Mouse (Mus musculus): ENCODE results near the gene Hoxb2. TPM values are rescaled to one million over a fixed set of nuclear protein-coding genes. Genes with fewer than 3 reads are reported as not detected.

Gene Hoxb2
- total RNA-seq, 4 experiments from 2014 or later: 0.22 to 0.24 TPM; not detected in 2

GRCm38 (mm10) chr11:96350791-96351190 is 466 bp downstream of the Hoxb2 start:
- DNase-seq (ENCODE audit: low spot score in 2 of 2): no peak

- DNase-seq (ENCODE audit: low spot score in 2 of 2): no peak
These were observed 987 bp downstream of the Hoxb2 start for GRCm38 (mm10) chr11:96351312-96351711.

GRCm38 (mm10) chr11:96351831-96352230 is 1.5 kb downstream of the Hoxb2 start:
- DNase-seq (ENCODE audit: low spot score in 2 of 2): no peak

GRCm38 (mm10) chr11:96352691-96353521 is 2.6 kb downstream of the Hoxb2 start:
- DNase-seq (ENCODE audit: low spot score in 2 of 2): no peak

GRCm38 (mm10) chr11:96353522-96353841 is 3.2 kb downstream of the Hoxb2 start:
- no peak for DNase-seq (ENCODE audit: low spot score in 2 of 2)

GRCm38 (mm10) chr11:96353939-96354338 is 3.6 kb downstream of the Hoxb2 start:
- DNase-seq (ENCODE audit: low spot score in 2 of 2): no peak

GRCm38 (mm10) chr11:96354376-96354775 is 4.1 kb downstream of the Hoxb2 start:
- no peak for DNase-seq (ENCODE audit: low spot score in 2 of 2)

GRCm38 (mm10) chr11:96354801-96355311 is 4.5 kb downstream of the Hoxb2 start:
- DNase-seq (ENCODE audit: low spot score in 2 of 2): no peak

GRCm38 (mm10) chr11:96363807-96364206 is 13.5 kb downstream of the Hoxb2 start:
- no peak for DNase-seq (ENCODE audit: low spot score in 2 of 2)

GRCm38 (mm10) chr11:96365441-96366091 is 15.2 kb downstream of the Hoxb2 start, which contains the start of gene Hoxb1:
Gene Hoxb1, plus strand, starts transcription at chr11:96365752.
- DNase-seq (ENCODE audit: low spot score in 2 of 2): no peak

GRCm38 (mm10) chr11:96366092-96367041 is 16.0 kb downstream of the Hoxb2 start:
- DNase-seq (ENCODE audit: low spot score in 2 of 2): no peak

- DNase-seq (ENCODE audit: low spot score in 2 of 2): no peak
These were observed 16.8 kb downstream of the Hoxb2 start for GRCm38 (mm10) chr11:96367141-96367540.

- DNase-seq (ENCODE audit: low spot score in 2 of 2): no peak
These were observed 18.4 kb downstream of the Hoxb2 start for GRCm38 (mm10) chr11:96368686-96369085.

- DNase-seq (ENCODE audit: low spot score in 2 of 2): no peak
These were observed 18.8 kb downstream of the Hoxb2 start for GRCm38 (mm10) chr11:96369140-96369539.

- DNase-seq (ENCODE audit: low spot score in 2 of 2): no peak
These were observed 21.4 kb downstream of the Hoxb2 start for GRCm38 (mm10) chr11:96371726-96372125.

- DNase-seq (ENCODE audit: low spot score in 2 of 2): no peak
These were observed 22.2 kb downstream of the Hoxb2 start for GRCm38 (mm10) chr11:96372519-96372918.

GRCm38 (mm10) chr11:96374810-96375209 is 24.5 kb downstream of the Hoxb2 start:
- no peak for DNase-seq (ENCODE audit: low spot score in 2 of 2)

GRCm38 (mm10) chr11:96383381-96383780 is 33.1 kb downstream of the Hoxb2 start:
- DNase-seq (ENCODE audit: low spot score in 2 of 2): no peak

- no peak for DNase-seq (ENCODE audit: low spot score in 2 of 2)
These were observed 37.3 kb downstream of the Hoxb2 start for GRCm38 (mm10) chr11:96387635-96388034.

- DNase-seq (ENCODE audit: low spot score in 2 of 2): no peak
These were observed 46.7 kb downstream of the Hoxb2 start for GRCm38 (mm10) chr11:96396772-96397626.
